Mouse (Mus musculus): ENCODE results near the gene Zfp872.

- TF ChIP-seq POLR2A (IDR thresholded peaks at IDR 0.05; ENCODE audit: control insufficient read depth in 1 of 2, insufficient read depth in 1 of 2, low read depth in 1 of 2, low read length in 2 of 2, poor library complexity in 1 of 2), result no peak
- TF ChIP-seq HCFC1 (IDR thresholded peaks at IDR 0.05; ENCODE audit: low read depth, low read length), result 0 out of 2 replicates have a peak, but pooled peaks have one; percentile 23
- no peak for TF ChIP-seq CHD1 (IDR thresholded peaks at IDR 0.05; ENCODE audit: low read depth, low read length)
- TF ChIP-seq MAX (IDR thresholded peaks at IDR 0.05; ENCODE audit: low read length), result peak; percentile 63; the same call in 1 of the 2 replicates
- no peak for TF ChIP-seq GATA1 (IDR thresholded peaks at IDR 0.05; ENCODE audit: low read depth, low read length)
- peak in 1 of 2 experiments; percentile 25; a peak in 1 of 4 replicates for TF ChIP-seq EP300 (IDR thresholded peaks at IDR 0.05; ENCODE audit: low read depth in 1 of 2, low read length in 2 of 2)
- 0 out of 2 replicates have a peak, but pooled peaks have one; percentile 18 for TF ChIP-seq TCF12 (IDR thresholded peaks at IDR 0.05; ENCODE audit: low read depth, low read length)
- no peak for TF ChIP-seq CTCF (IDR thresholded peaks at IDR 0.05 in 2 of 3, conservative IDR thresholded peaks at IDR 0.05 in 1 of 3; ENCODE audit: control insufficient read depth in 1 of 3, insufficient read depth in 1 of 3, low read depth in 2 of 3, low read length in 3 of 3, poor library complexity in 1 of 3, severe bottlenecking in 1 of 3)
- TF ChIP-seq GABPA (IDR thresholded peaks at IDR 0.05; ENCODE audit: low read depth, low read length), result no peak
- no peak for TF ChIP-seq POLR2AphosphoS5 (IDR thresholded peaks at IDR 0.05; ENCODE audit: borderline replicate concordance, low read depth, low read length)
- no peak for TF ChIP-seq MYB (IDR thresholded peaks at IDR 0.05; ENCODE audit: low read depth, low read length)
- no peak for TF ChIP-seq CHD2 (IDR thresholded peaks at IDR 0.05; ENCODE audit: low read length)
Measured at GRCm38 (mm10) chr9:22165964-22166363, 21.9 kb upstream of the Zfp872 start.
